Mouse (Mus musculus): ENCODE results near the gene Rin2. TPM values are rescaled to one million over a fixed set of nuclear protein-coding genes. Genes with fewer than 3 reads are reported as not detected.

The Rin2 gene
- polyA plus RNA-seq, 1 experiment from 2014 or later: 11.9 TPM

- peaks cover 22% of the 10 kb centered on the region for H3K36me3 ChIP-seq (ENCODE audit: control insufficient read depth, insufficient read depth)
- no peak overlapping the region for H3K9ac ChIP-seq (ENCODE audit: low read depth, low read length)
- H3K4me2 ChIP-seq (replicated peaks; ENCODE audit: low read depth): no peak overlapping the region
- no peak overlapping the region for H3K27ac ChIP-seq (ENCODE audit: low read depth, low read length)
- H3K4me3 ChIP-seq (ENCODE audit: low read depth, low read length): no peak overlapping the region
- no peaks in the 10 kb centered on the region for H3K27me3 ChIP-seq (replicated peaks; ENCODE audit: control insufficient read depth, insufficient read depth, low read length)
- 96% methylated on average over 11 of the region's 11 CpGs for WGBS
- peak; percentile 42 for TF ChIP-seq CTCF (IDR thresholded peaks at IDR 0.05; ENCODE audit: low read depth)
- no peak for ATAC-seq
- H3K9me3 ChIP-seq (ENCODE audit: control insufficient read depth): no peaks in the 10 kb centered on the region
- no peaks in the 10 kb centered on the region for H3K4me1 ChIP-seq (replicated peaks; ENCODE audit: control insufficient read depth, insufficient read depth, low read length)
Measured at GRCm38 (mm10) chr2:145866695-145867449, 191.9 kb downstream of the Rin2 start.

DNA sequence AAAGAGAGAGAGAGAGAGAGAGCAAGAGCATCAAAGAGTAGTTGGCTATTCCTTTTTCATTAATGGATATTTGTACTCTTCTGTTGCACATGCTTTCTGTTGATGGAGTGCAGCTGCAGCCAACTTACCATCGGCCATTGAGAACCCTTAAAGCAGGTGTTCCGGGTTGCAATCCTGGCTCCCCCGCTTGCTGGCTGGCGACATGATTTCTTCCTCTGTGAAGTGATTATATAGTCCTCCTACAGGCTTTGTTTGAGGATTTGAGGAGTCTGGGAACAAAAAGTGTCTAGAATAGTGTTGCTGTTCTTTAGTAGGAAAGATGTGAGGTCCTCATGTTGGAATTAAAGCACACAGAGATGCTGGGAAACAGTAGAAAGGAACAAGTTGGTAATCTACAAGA, 196.3 kb downstream of the Rin2 start:
- H3K4me3 ChIP-seq (ENCODE audit: low read depth, low read length): no peak overlapping the region
- no peak for TF ChIP-seq CTCF (IDR thresholded peaks at IDR 0.05; ENCODE audit: low read depth)
- no peak for ATAC-seq
- H3K4me1 ChIP-seq (replicated peaks; ENCODE audit: control insufficient read depth, insufficient read depth, low read length): 0 out of 2 replicates have a peak, but pooled peaks cover 4% of the 10 kb centered on the region
- no peaks in the 10 kb centered on the region for H3K27me3 ChIP-seq (replicated peaks; ENCODE audit: control insufficient read depth, insufficient read depth, low read length)
- no peaks in the 10 kb centered on the region for H3K9me3 ChIP-seq (ENCODE audit: control insufficient read depth)
- no peak overlapping the region for H3K27ac ChIP-seq (ENCODE audit: low read depth, low read length)
- no peak overlapping the region for H3K9ac ChIP-seq (ENCODE audit: low read depth, low read length)
- peaks cover 22% of the 10 kb centered on the region for H3K36me3 ChIP-seq (ENCODE audit: control insufficient read depth, insufficient read depth)
- 86% methylated on average over 4 of the region's 4 CpGs for WGBS
- H3K4me2 ChIP-seq (replicated peaks; ENCODE audit: low read depth): no peak overlapping the region

GRCm38 (mm10) chr2:145872099-145872498, 197.1 kb downstream of the Rin2 start:
- Histone ChIP-seq H3K4me3 (ENCODE audit: low read depth, low read length) (no peak overlapping the region), H3K4me1 (replicated peaks; ENCODE audit: control insufficient read depth, insufficient read depth, low read length) (0 out of 2 replicates have a peak, but pooled peaks cover 4% of the 10 kb centered on the region), H3K27ac (ENCODE audit: low read depth, low read length) (no peak overlapping the region), H3K27me3 (replicated peaks; ENCODE audit: control insufficient read depth, insufficient read depth, low read length) (no peaks in the 10 kb centered on the region), H3K9me3 (ENCODE audit: control insufficient read depth) (no peaks in the 10 kb centered on the region), H3K9ac (ENCODE audit: low read depth, low read length) (no peak overlapping the region), H3K36me3 (ENCODE audit: control insufficient read depth, insufficient read depth) (peaks cover 22% of the 10 kb centered on the region), H3K4me2 (replicated peaks; ENCODE audit: low read depth) (no peak overlapping the region)
- ATAC-seq: peak; percentile 60
- 45% methylated on average over 1 of the region's 1 CpGs for WGBS
- no peak for TF ChIP-seq CTCF (IDR thresholded peaks at IDR 0.05; ENCODE audit: low read depth)

GRCm38 (mm10) chr2:145873953-145874352, 198.9 kb downstream of the Rin2 start:
- H3K4me2 ChIP-seq (replicated peaks; ENCODE audit: low read depth): no peak overlapping the region
- TF ChIP-seq CTCF (IDR thresholded peaks at IDR 0.05; ENCODE audit: low read depth): no peak
- H3K4me1 ChIP-seq (replicated peaks; ENCODE audit: control insufficient read depth, insufficient read depth, low read length): 0 out of 2 replicates have a peak, but pooled peaks cover 4% of the 10 kb centered on the region
- no peaks in the 10 kb centered on the region for H3K27me3 ChIP-seq (replicated peaks; ENCODE audit: control insufficient read depth, insufficient read depth, low read length)
- 56% methylated on average over 1 of the region's 1 CpGs for WGBS
- no peak overlapping the region for H3K9ac ChIP-seq (ENCODE audit: low read depth, low read length)
- H3K27ac ChIP-seq (ENCODE audit: low read depth, low read length): no peak overlapping the region
- no peak overlapping the region for H3K4me3 ChIP-seq (ENCODE audit: low read depth, low read length)
- H3K36me3 ChIP-seq (ENCODE audit: control insufficient read depth, insufficient read depth): peaks cover 35% of the 10 kb centered on the region
- no peak for ATAC-seq
- H3K9me3 ChIP-seq (ENCODE audit: control insufficient read depth): no peaks in the 10 kb centered on the region

DNA sequence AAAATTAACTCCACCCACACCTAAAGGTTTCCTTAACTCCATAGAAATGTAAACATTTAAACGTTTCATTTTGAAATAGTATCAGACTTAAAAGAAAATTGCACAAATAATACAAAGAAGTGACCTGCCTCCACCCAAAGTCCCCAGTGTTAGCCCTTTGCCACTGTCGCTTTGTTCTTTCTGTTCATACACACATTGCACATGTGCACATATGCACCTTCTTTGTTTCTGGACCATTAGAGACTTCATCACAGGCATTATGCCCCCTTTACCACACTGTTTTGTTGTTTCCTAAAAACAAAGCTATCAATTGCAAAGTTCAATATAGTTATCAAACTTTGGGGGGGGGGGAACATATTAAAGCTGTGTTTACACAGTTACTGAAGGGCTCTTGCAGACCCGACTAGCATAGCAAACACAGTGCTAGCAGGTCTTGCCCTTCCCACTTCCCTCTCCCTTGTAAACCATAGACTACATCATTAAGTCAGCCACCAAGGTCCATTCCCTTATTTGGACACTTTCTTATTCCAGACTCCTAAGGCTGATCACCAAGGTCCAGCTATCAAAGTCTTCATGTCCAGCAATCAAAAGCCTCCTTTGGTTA, 200.0 kb downstream of the Rin2 start:
- Histone ChIP-seq H3K27ac (ENCODE audit: low read depth, low read length) (no peak overlapping the region), H3K4me1 (replicated peaks; ENCODE audit: control insufficient read depth, insufficient read depth, low read length) (0 out of 2 replicates have a peak, but pooled peaks cover 4% of the 10 kb centered on the region), H3K27me3 (replicated peaks; ENCODE audit: control insufficient read depth, insufficient read depth, low read length) (no peaks in the 10 kb centered on the region), H3K4me2 (replicated peaks; ENCODE audit: low read depth) (no peak overlapping the region), H3K36me3 (ENCODE audit: control insufficient read depth, insufficient read depth) (peaks cover 41% of the 10 kb centered on the region), H3K9me3 (ENCODE audit: control insufficient read depth) (no peaks in the 10 kb centered on the region), H3K4me3 (ENCODE audit: low read depth, low read length) (no peak overlapping the region), H3K9ac (ENCODE audit: low read depth, low read length) (no peak overlapping the region)
- ATAC-seq: no peak
- no peak for TF ChIP-seq CTCF (IDR thresholded peaks at IDR 0.05; ENCODE audit: low read depth)
- WGBS: 45% methylated on average over 3 of the region's 3 CpGs

DNA sequence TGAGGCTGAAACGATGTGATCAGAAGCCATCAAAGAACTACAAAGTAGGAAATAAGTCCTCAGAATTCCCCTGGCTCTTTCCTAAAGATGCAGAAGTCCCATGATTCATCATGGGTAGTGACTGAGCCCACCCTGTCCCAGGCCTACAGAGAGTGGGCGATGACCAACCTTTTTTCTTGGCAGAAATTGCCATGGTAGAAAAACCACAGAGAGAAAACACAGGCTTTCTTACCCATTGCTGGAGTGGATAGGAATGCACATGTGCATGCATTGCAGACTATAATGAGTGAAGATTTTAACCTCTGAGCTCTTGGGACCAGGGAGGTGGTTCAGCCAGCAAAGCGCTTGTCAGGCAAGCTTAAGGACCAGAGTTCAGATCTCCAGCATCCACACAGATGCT, 202.2 kb downstream of the Rin2 start:
- 97% methylated on average over 3 of the region's 3 CpGs for WGBS
- no peaks in the 10 kb centered on the region for H3K27me3 ChIP-seq (replicated peaks; ENCODE audit: control insufficient read depth, insufficient read depth, low read length)
- no peak overlapping the region for H3K4me3 ChIP-seq (ENCODE audit: low read depth, low read length)
- H3K9me3 ChIP-seq (ENCODE audit: control insufficient read depth): no peaks in the 10 kb centered on the region
- no peak for TF ChIP-seq CTCF (IDR thresholded peaks at IDR 0.05; ENCODE audit: low read depth)
- H3K27ac ChIP-seq (ENCODE audit: low read depth, low read length): no peak overlapping the region
- ATAC-seq: no peak
- H3K36me3 ChIP-seq (ENCODE audit: control insufficient read depth, insufficient read depth): peaks cover 49% of the 10 kb centered on the region
- no peak overlapping the region for H3K9ac ChIP-seq (ENCODE audit: low read depth, low read length)
- no peak overlapping the region for H3K4me2 ChIP-seq (replicated peaks; ENCODE audit: low read depth)
- H3K4me1 ChIP-seq (replicated peaks; ENCODE audit: control insufficient read depth, insufficient read depth, low read length): 0 out of 2 replicates have a peak, but pooled peaks cover 4% of the 10 kb centered on the region

Data from intestine, postnatal 0 days (tissue).